Comparison of ENCODE assay signal across 28 mouse cellular contexts in the genomic region with DNA sequence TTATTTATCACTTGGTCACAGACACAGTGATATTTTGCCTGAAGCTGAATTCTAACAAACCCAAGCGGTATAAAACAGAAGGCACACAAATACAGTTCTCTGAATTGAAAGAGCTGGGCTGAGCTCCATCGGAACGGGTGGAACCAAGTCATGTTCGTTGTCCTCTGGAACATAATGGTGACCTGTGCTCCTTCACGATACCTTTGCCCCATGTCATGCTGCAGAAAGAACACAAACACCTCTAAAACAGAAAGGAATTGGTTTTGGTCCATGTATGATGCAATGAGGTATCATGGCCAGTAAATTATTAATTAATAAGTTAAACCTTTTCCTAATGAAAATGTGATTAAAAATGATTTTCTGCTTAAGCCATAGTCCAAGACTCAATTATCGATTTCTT. TPM values are rescaled to one million over a fixed set of nuclear protein-coding genes. Genes with fewer than 3 reads are reported as not detected.
"Had no signal": no experiment of that assay in that cellular context is flagged by ENCODE, and none has a peak within 500 bp of the region (broad histone marks: within the 10 kb centered on the region; RNA-seq: fewer than 3 reads in every experiment).

No protein-coding gene starts in this region.

- DNase-seq: forebrain, postnatal 0 days; gastrocnemius, postnatal 14 days; gastrocnemius, postnatal 36 days; heart, adult 2 months; heart, postnatal 14 days; heart, postnatal 36 days; kidney, adult 11 months; kidney, adult 8-10 months; kidney, postnatal 25 days; layer of hippocampus, adult 9-11 months; layer of hippocampus, postnatal 36 days; left cerebral cortex, postnatal 4 days; liver, embryonic 13.5 days had no signal

- H3K4me3 ChIP-seq: heart, adult 2 months; heart, embryonic 13.5 days; heart, embryonic 15.5 days; hindbrain, embryonic 13.5 days; hindbrain, embryonic 15.5 days; kidney, embryonic 15.5 days; limb, embryonic 13.5 days; limb, embryonic 15.5 days; liver, embryonic 13.5 days; liver, embryonic 15.5 days had no signal

- H3K4me2 ChIP-seq: heart, embryonic 11.5 days; heart, embryonic 13.5 days; heart, embryonic 15.5 days; hindbrain, embryonic 13.5 days; hindbrain, embryonic 15.5 days; kidney, embryonic 15.5 days; limb, embryonic 13.5 days; limb, embryonic 15.5 days; liver, embryonic 13.5 days; liver, embryonic 15.5 days had no signal

- H3K36me3 ChIP-seq: heart, embryonic 13.5 days; heart, embryonic 15.5 days; hindbrain, embryonic 13.5 days; hindbrain, embryonic 15.5 days; kidney, embryonic 15.5 days; limb, embryonic 13.5 days; limb, embryonic 15.5 days; liver, embryonic 13.5 days; liver, embryonic 15.5 days had no signal

- H3K27me3 ChIP-seq: heart, embryonic 13.5 days; heart, embryonic 15.5 days; hindbrain, embryonic 13.5 days; hindbrain, embryonic 15.5 days; kidney, embryonic 15.5 days; limb, embryonic 13.5 days; limb, embryonic 15.5 days; liver, embryonic 13.5 days; liver, embryonic 15.5 days had no signal

- H3K9me3 ChIP-seq: heart, embryonic 13.5 days; heart, embryonic 15.5 days; hindbrain, embryonic 13.5 days; hindbrain, embryonic 15.5 days; kidney, embryonic 15.5 days; limb, embryonic 13.5 days; limb, embryonic 15.5 days; liver, embryonic 13.5 days; liver, embryonic 15.5 days had no signal

- H3K9ac ChIP-seq: forebrain, postnatal 0 days; heart, embryonic 13.5 days; heart, embryonic 15.5 days; hindbrain, embryonic 13.5 days; hindbrain, embryonic 15.5 days; kidney, embryonic 15.5 days; limb, embryonic 13.5 days; limb, embryonic 15.5 days; liver, embryonic 13.5 days; liver, embryonic 15.5 days had no signal

- H3K4me1 ChIP-seq: heart, embryonic 13.5 days; heart, embryonic 15.5 days; hindbrain, embryonic 13.5 days; hindbrain, embryonic 15.5 days; kidney, embryonic 15.5 days; limb, embryonic 13.5 days; limb, embryonic 15.5 days; liver, embryonic 13.5 days; liver, embryonic 15.5 days had no signal

- H3K27ac ChIP-seq: heart, adult 2 months; heart, embryonic 13.5 days; heart, embryonic 15.5 days; hindbrain, embryonic 13.5 days; hindbrain, embryonic 15.5 days; hindbrain, postnatal 0 days; kidney, embryonic 15.5 days; kidney, postnatal 0 days; limb, embryonic 13.5 days; limb, embryonic 15.5 days; liver, embryonic 13.5 days; liver, embryonic 15.5 days had no signal

- ATAC-seq: forebrain, postnatal 0 days; hindbrain, postnatal 0 days; intestine, embryonic 16.5 days had no signal

RNA-seq across cellular contexts. Expression of a gene that starts 11.3 kb away (rescaled TPM):
- total RNA-seq: forebrain, postnatal 0 days; gastrocnemius, adult 18-20 months; gastrocnemius, adult 8-10 months; gastrocnemius, postnatal 14 days; gastrocnemius, postnatal 36 days; hematopoietic stem cell, adult 5-6 weeks; hindbrain, postnatal 0 days had no signal
- polyA plus RNA-seq: forebrain, postnatal 0 days; heart, embryonic 13.5 days; hindbrain, embryonic 13.5 days; hindbrain, embryonic 15.5 days had no signal
